Mouse (Mus musculus) forebrain, embryonic 10.5 days (tissue): ENCODE measurements around the gene Usp4. TPM values are rescaled to one million over a fixed set of nuclear protein-coding genes. Genes with fewer than 3 reads are reported as not detected.
"Not testable (repeated sequence)": the region's sequence is repeated elsewhere in the genome, so short reads cannot be mapped to it uniquely, and the experiment has no call there.

Experiments used
- DNase-seq: peaks from one replicate; pipeline ENCODE4 v3.0.0-alpha.2; 2017; ENCODE audit warnings: low spot score; ENCODE audit errors: extremely low spot score
- H3K27ac ChIP-seq: fragments of 300-500 bp; sonication (generic); 2 replicates; pipeline ENCODE4 v1.5.1; 2016; ENCODE audit warnings: mild to moderate bottlenecking
- H3K27me3 ChIP-seq: fragments of 300-500 bp; sonication (generic); 2 replicates; pipeline ENCODE4 v1.6.1; 2016; ENCODE audit warnings: mild to moderate bottlenecking; ENCODE audit not compliant: poor library complexity, severe bottlenecking
- H3K36me3 ChIP-seq: fragments of 300-500 bp; sonication (generic); replicated peaks from 2 replicates; pipeline ENCODE4 v1.6.1; 2016; ENCODE audit warnings: mild to moderate bottlenecking, moderate library complexity
- H3K4me1 ChIP-seq: fragments of 300-500 bp; sonication (generic); 2 replicates; pipeline ENCODE4 v1.6.1; 2016
- H3K4me3 ChIP-seq: fragments of 300-500 bp; sonication (generic); 2 replicates; pipeline ENCODE4 v1.5.1; 2016; ENCODE audit warnings: mild to moderate bottlenecking, moderate library complexity
- H3K9me3 ChIP-seq: fragments of 300-500 bp; sonication (generic); 2 replicates; pipeline ENCODE4 v1.6.1; 2016; ENCODE audit warnings: mild to moderate bottlenecking, moderate library complexity
- WGBS: fragments of 180-500 bp; shearing (Covaris S2); methylation state at CpG from one replicate; pipeline ENCODE4 v1.1.7; 2016; 5-methylcytosine and 5-hydroxymethylcytosine counted together
- polyA plus RNA-seq: library from polyadenylated mRNA; unstranded; fragments of >200 nt; fragmentation: Nextera tagmentation; extraction: Ambion mirVana; gene quantifications from 2 replicates; pipeline ENCODE4 v1.2.1, GENCODE M21; 2016

Usp4 gene
- 132 and 133 TPM in 2 replicates for polyA plus RNA-seq

GRCm38 (mm10) chr9:108347540-108348289, at the start of gene Usp4:
TSS of gene Usp4 (plus strand) at chr9:108347853.
- peaks cover 21% of the 10 kb centered on the region for H3K4me1 ChIP-seq
- WGBS = under 1% methylated on average over 75 of the region's 75 CpGs
- DNase-seq = peak; percentile 87

GRCm38 (mm10) chr9:108301853-108302252, 45.8 kb upstream of the Usp4 start:
- Histone ChIP-seq H3K27me3 (no peaks in the 10 kb centered on the region), H3K4me1 (peaks cover 25% of the 10 kb centered on the region), H3K9me3 (no peaks in the 10 kb centered on the region), H3K36me3 (peaks cover 50% of the 10 kb centered on the region), H3K27ac (no peak overlapping the region), H3K4me3 (no peak overlapping the region)
- DNase-seq = no peak
- 90% methylated on average over 3 of the region's 3 CpGs for WGBS

More at GRCm38 (mm10) chr9:108347540-108348289, at the start of gene Usp4:
- Histone ChIP-seq H3K4me3 (peak within 1 kb of the TSS; percentile 91), H3K27ac (peak within 1 kb of the TSS; percentile 96), H3K27me3 (no peaks in the 10 kb centered on the region), H3K9me3 (no peaks in the 10 kb centered on the region), H3K36me3 (peaks cover 31% of the 10 kb centered on the region)

GRCm38 (mm10) chr9:108304716-108305115, 42.9 kb upstream of the Usp4 start:
- WGBS = 86% methylated on average over 4 of the region's 4 CpGs
- Histone ChIP-seq H3K36me3 (peaks cover 42% of the 10 kb centered on the region), H3K4me3 (peak overlapping the region; percentile 66), H3K27ac (no peak overlapping the region), H3K9me3 (no peaks in the 10 kb centered on the region), H3K4me1 (peaks cover 36% of the 10 kb centered on the region), H3K27me3 (no peaks in the 10 kb centered on the region)
- DNase-seq = no peak

GRCm38 (mm10) chr9:108305170-108305569, 42.5 kb upstream of the Usp4 start:
- H3K36me3 ChIP-seq = peaks cover 41% of the 10 kb centered on the region
- H3K4me1 ChIP-seq = peaks cover 36% of the 10 kb centered on the region
- no peaks in the 10 kb centered on the region for H3K27me3 ChIP-seq
- no peaks in the 10 kb centered on the region for H3K9me3 ChIP-seq
- H3K27ac ChIP-seq = peak overlapping the region; percentile 97
- H3K4me3 ChIP-seq = peak overlapping the region; percentile 66
- no peak for DNase-seq
- 7% methylated on average over 1 of the region's 1 CpGs for WGBS

- H3K4me3 ChIP-seq = peak within 1 kb of the TSS; percentile 66
- H3K4me1 ChIP-seq = peaks cover 38% of the 10 kb centered on the region
- no peaks in the 10 kb centered on the region for H3K27me3 ChIP-seq
- peaks cover 34% of the 10 kb centered on the region for H3K36me3 ChIP-seq
- no peaks in the 10 kb centered on the region for H3K9me3 ChIP-seq
- H3K27ac ChIP-seq = peak within 1 kb of the TSS; percentile 97
- under 1% methylated on average over 80 of the region's 81 CpGs for WGBS
- DNase-seq = peak; percentile 97
Measured at GRCm38 (mm10) chr9:108305629-108306520, 41.8 kb upstream of the Usp4 start, which contains the start of the genes Rhoa and Tcta. TSS of gene Rhoa (plus strand) at chr9:108306129. TSS of gene Tcta (minus strand) at chr9:108306160.

GRCm38 (mm10) chr9:108306571-108306980, 41.1 kb upstream of the Usp4 start:
- DNase-seq = no peak

GRCm38 (mm10) chr9:108307021-108307807, 40.4 kb upstream of the Usp4 start:
- no peaks in the 10 kb centered on the region for H3K9me3 ChIP-seq
- no peaks in the 10 kb centered on the region for H3K27me3 ChIP-seq
- DNase-seq = no peak
- peaks cover 27% of the 10 kb centered on the region for H3K36me3 ChIP-seq
- H3K4me1 ChIP-seq = peaks cover 38% of the 10 kb centered on the region
- H3K4me3 ChIP-seq = peak overlapping the region; percentile 66
- peak overlapping the region; percentile 97 for H3K27ac ChIP-seq
- 31% methylated on average over 12 of the region's 12 CpGs for WGBS

More at GRCm38 (mm10) chr9:108306571-108306980, 41.1 kb upstream of the Usp4 start:
- H3K4me1 ChIP-seq = peaks cover 38% of the 10 kb centered on the region
- peaks cover 29% of the 10 kb centered on the region for H3K36me3 ChIP-seq
- peak overlapping the region; percentile 97 for H3K27ac ChIP-seq
- H3K4me3 ChIP-seq = peak overlapping the region; percentile 66
- no peaks in the 10 kb centered on the region for H3K27me3 ChIP-seq
- no peaks in the 10 kb centered on the region for H3K9me3 ChIP-seq
- under 1% methylated on average over 51 of the region's 51 CpGs for WGBS

- no peak for DNase-seq
- Histone ChIP-seq H3K4me3 (peak overlapping the region; percentile 66), H3K27me3 (no peaks in the 10 kb centered on the region), H3K9me3 (no peaks in the 10 kb centered on the region), H3K27ac (no peak overlapping the region), H3K4me1 (peaks cover 38% of the 10 kb centered on the region), H3K36me3 (peaks cover 18% of the 10 kb centered on the region)
- 87% methylated on average over 2 of the region's 2 CpGs for WGBS
Measured at GRCm38 (mm10) chr9:108308141-108308540, 39.5 kb upstream of the Usp4 start.

- Histone ChIP-seq H3K4me1 (no peaks in the 10 kb centered on the region), H3K9me3 (no peaks in the 10 kb centered on the region), H3K36me3 (peaks cover 85% of the 10 kb centered on the region), H3K27me3 (no peaks in the 10 kb centered on the region), H3K27ac (no peak overlapping the region), H3K4me3 (no peak overlapping the region)
- DNase-seq = no peak
- WGBS = 90% methylated on average over 3 of the region's 3 CpGs
Measured at GRCm38 (mm10) chr9:108317572-108317971, 30.1 kb upstream of the Usp4 start.

- Histone ChIP-seq H3K27ac (no peak overlapping the region), H3K27me3 (no peaks in the 10 kb centered on the region)
- 90% methylated on average over 2 of the region's 2 CpGs for WGBS
Measured at GRCm38 (mm10) chr9:108318462-108318861, 29.2 kb upstream of the Usp4 start.

GRCm38 (mm10) chr9:108322054-108322453, 25.6 kb upstream of the Usp4 start:
- H3K4me1 ChIP-seq, H3K9me3 ChIP-seq, H3K4me3 ChIP-seq, H3K27ac ChIP-seq, H3K27me3 ChIP-seq, DNase-seq: not testable (repeated sequence)
- H3K36me3 ChIP-seq = peaks cover 90% of the 10 kb centered on the region
- 92% methylated on average over 7 of the region's 7 CpGs for WGBS

More at GRCm38 (mm10) chr9:108318462-108318861, 29.2 kb upstream of the Usp4 start:
- DNase-seq = no peak
- Histone ChIP-seq H3K9me3 (no peaks in the 10 kb centered on the region), H3K4me3 (no peak overlapping the region), H3K36me3 (peaks cover 93% of the 10 kb centered on the region), H3K4me1 (no peaks in the 10 kb centered on the region)

GRCm38 (mm10) chr9:108324784-108325183, 22.9 kb upstream of the Usp4 start:
- WGBS = 94% methylated on average over 1 of the region's 1 CpGs
- no peak for DNase-seq
- Histone ChIP-seq H3K27ac (no peak overlapping the region), H3K9me3 (no peaks in the 10 kb centered on the region), H3K4me3 (no peak overlapping the region), H3K27me3 (no peaks in the 10 kb centered on the region), H3K4me1 (no peaks in the 10 kb centered on the region), H3K36me3 (peaks cover 93% of the 10 kb centered on the region)
